Mouse (Mus musculus): Measurements from ENCODE around the gene Tuba3a. TPM values are rescaled to one million over a fixed set of nuclear protein-coding genes. Genes with fewer than 3 reads are reported as not detected.

Tuba3a gene
- polyA plus RNA-seq (2012; rRNA removed), result not detected in 2 replicates

GRCm38 (mm10) chr6:125285890-125286289, at the start of gene Tuba3a:
Gene Tuba3a, minus strand, starts transcription at chr6:125286042.
- no peak for DNase-seq (ENCODE audit: low read depth)
- TF ChIP-seq POLR2A (IDR thresholded peaks at IDR 0.05; ENCODE audit: borderline replicate concordance, extremely low read depth, insufficient read depth, insufficient read length, poor library complexity, severe bottlenecking) (no peak), CTCF (IDR thresholded peaks at IDR 0.05; ENCODE audit: borderline replicate concordance, extremely low read depth, insufficient read depth, insufficient read length) (no peak)

- no peak for TF ChIP-seq CTCF (IDR thresholded peaks at IDR 0.05; ENCODE audit: borderline replicate concordance, extremely low read depth, insufficient read depth, insufficient read length)
- no peak for TF ChIP-seq POLR2A (IDR thresholded peaks at IDR 0.05; ENCODE audit: borderline replicate concordance, extremely low read depth, insufficient read depth, insufficient read length, poor library complexity, severe bottlenecking)
- no peak for DNase-seq (ENCODE audit: low read depth)
Measured at GRCm38 (mm10) chr6:125334356-125334755, 48.5 kb upstream of the Tuba3a start.

- no peak for DNase-seq (ENCODE audit: low read depth)
- no peak for TF ChIP-seq CTCF (IDR thresholded peaks at IDR 0.05; ENCODE audit: borderline replicate concordance, extremely low read depth, insufficient read depth, insufficient read length)
- TF ChIP-seq POLR2A (IDR thresholded peaks at IDR 0.05; ENCODE audit: borderline replicate concordance, extremely low read depth, insufficient read depth, insufficient read length, poor library complexity, severe bottlenecking), result no peak
Measured at GRCm38 (mm10) chr6:125333112-125333899, 47.5 kb upstream of the Tuba3a start.

GRCm38 (mm10) chr6:125330626-125331326, 44.9 kb upstream of the Tuba3a start:
- peak; percentile 91 for DNase-seq (ENCODE audit: low read depth)
- TF ChIP-seq CTCF (IDR thresholded peaks at IDR 0.05; ENCODE audit: borderline replicate concordance, extremely low read depth, insufficient read depth, insufficient read length) (no peak), POLR2A (IDR thresholded peaks at IDR 0.05; ENCODE audit: borderline replicate concordance, extremely low read depth, insufficient read depth, insufficient read length, poor library complexity, severe bottlenecking) (peak; percentile 55; the same call in 1 of the 2 replicates)

GRCm38 (mm10) chr6:125328243-125328642, 42.4 kb upstream of the Tuba3a start:
- no peak for TF ChIP-seq POLR2A (IDR thresholded peaks at IDR 0.05; ENCODE audit: borderline replicate concordance, extremely low read depth, insufficient read depth, insufficient read length, poor library complexity, severe bottlenecking)
- no peak for TF ChIP-seq CTCF (IDR thresholded peaks at IDR 0.05; ENCODE audit: borderline replicate concordance, extremely low read depth, insufficient read depth, insufficient read length)
- DNase-seq (ENCODE audit: low read depth), result no peak

GRCm38 (mm10) chr6:125325337-125325736, 39.5 kb upstream of the Tuba3a start:
- no peak for TF ChIP-seq CTCF (IDR thresholded peaks at IDR 0.05; ENCODE audit: borderline replicate concordance, extremely low read depth, insufficient read depth, insufficient read length)
- TF ChIP-seq POLR2A (IDR thresholded peaks at IDR 0.05; ENCODE audit: borderline replicate concordance, extremely low read depth, insufficient read depth, insufficient read length, poor library complexity, severe bottlenecking), result no peak

GRCm38 (mm10) chr6:125323547-125323946, 37.7 kb upstream of the Tuba3a start:
- DNase-seq (ENCODE audit: low read depth), result no peak
- TF ChIP-seq CTCF (IDR thresholded peaks at IDR 0.05; ENCODE audit: borderline replicate concordance, extremely low read depth, insufficient read depth, insufficient read length) (no peak), POLR2A (IDR thresholded peaks at IDR 0.05; ENCODE audit: borderline replicate concordance, extremely low read depth, insufficient read depth, insufficient read length, poor library complexity, severe bottlenecking) (no peak)

More at GRCm38 (mm10) chr6:125325337-125325736, 39.5 kb upstream of the Tuba3a start:
- no peak for DNase-seq (ENCODE audit: low read depth)

- no peak for DNase-seq (ENCODE audit: low read depth)
- TF ChIP-seq CTCF (IDR thresholded peaks at IDR 0.05; ENCODE audit: borderline replicate concordance, extremely low read depth, insufficient read depth, insufficient read length), result no peak
- TF ChIP-seq POLR2A (IDR thresholded peaks at IDR 0.05; ENCODE audit: borderline replicate concordance, extremely low read depth, insufficient read depth, insufficient read length, poor library complexity, severe bottlenecking), result no peak
Measured at GRCm38 (mm10) chr6:125322794-125323193, 37.0 kb upstream of the Tuba3a start.

- TF ChIP-seq POLR2A (IDR thresholded peaks at IDR 0.05; ENCODE audit: borderline replicate concordance, extremely low read depth, insufficient read depth, insufficient read length, poor library complexity, severe bottlenecking) (no peak), CTCF (IDR thresholded peaks at IDR 0.05; ENCODE audit: borderline replicate concordance, extremely low read depth, insufficient read depth, insufficient read length) (no peak)
- DNase-seq (ENCODE audit: low read depth), result no peak
Measured at GRCm38 (mm10) chr6:125321114-125321855, 35.4 kb upstream of the Tuba3a start.

GRCm38 (mm10) chr6:125320323-125320722, 34.5 kb upstream of the Tuba3a start, which contains the start of gene Scnn1a:
Gene Scnn1a, plus strand, starts transcription at chr6:125320659.
- TF ChIP-seq POLR2A (IDR thresholded peaks at IDR 0.05; ENCODE audit: borderline replicate concordance, extremely low read depth, insufficient read depth, insufficient read length, poor library complexity, severe bottlenecking), result no peak
- DNase-seq (ENCODE audit: low read depth), result no peak

GRCm38 (mm10) chr6:125319919-125320296, 34.1 kb upstream of the Tuba3a start:
- no peak for DNase-seq (ENCODE audit: low read depth)
- no peak for TF ChIP-seq CTCF (IDR thresholded peaks at IDR 0.05; ENCODE audit: borderline replicate concordance, extremely low read depth, insufficient read depth, insufficient read length)
- TF ChIP-seq POLR2A (IDR thresholded peaks at IDR 0.05; ENCODE audit: borderline replicate concordance, extremely low read depth, insufficient read depth, insufficient read length, poor library complexity, severe bottlenecking), result no peak
